Mouse (Mus musculus): ENCODE measurements around the gene Dctn1. TPM values are rescaled to one million over a fixed set of nuclear protein-coding genes. Genes with fewer than 3 reads are reported as not detected.

Dctn1 gene
- total RNA-seq (2017), result 80.4 and 83.4 TPM in 2 replicates

GRCm38 (mm10) chr6:83165607-83166242, at the start of gene Dctn1:
Gene Dctn1 (plus strand): TSS chr6:83165920.
- ATAC-seq (ENCODE audit: extremely low read depth, insufficient number of reproducible peaks, low FRiP score, poor library complexity, severe bottlenecking), result peak; percentile 90

GRCm38 (mm10) chr6:83116373-83117164, 49.2 kb upstream of the Dctn1 start:
- ATAC-seq (ENCODE audit: extremely low read depth, insufficient number of reproducible peaks, low FRiP score, poor library complexity, severe bottlenecking), result no peak

GRCm38 (mm10) chr6:83117165-83117438, 48.6 kb upstream of the Dctn1 start:
- ATAC-seq (ENCODE audit: extremely low read depth, insufficient number of reproducible peaks, low FRiP score, poor library complexity, severe bottlenecking), result no peak

- no peak for ATAC-seq (ENCODE audit: extremely low read depth, insufficient number of reproducible peaks, low FRiP score, poor library complexity, severe bottlenecking)
Measured at GRCm38 (mm10) chr6:83117616-83118015, 48.1 kb upstream of the Dctn1 start.

GRCm38 (mm10) chr6:83118369-83118768, 47.4 kb upstream of the Dctn1 start:
- ATAC-seq (ENCODE audit: extremely low read depth, insufficient number of reproducible peaks, low FRiP score, poor library complexity, severe bottlenecking), result no peak

GRCm38 (mm10) chr6:83118825-83119733, 46.6 kb upstream of the Dctn1 start:
- no peak for ATAC-seq (ENCODE audit: extremely low read depth, insufficient number of reproducible peaks, low FRiP score, poor library complexity, severe bottlenecking)

GRCm38 (mm10) chr6:83119734-83120051, 46.0 kb upstream of the Dctn1 start:
- no peak for ATAC-seq (ENCODE audit: extremely low read depth, insufficient number of reproducible peaks, low FRiP score, poor library complexity, severe bottlenecking)

- ATAC-seq (ENCODE audit: extremely low read depth, insufficient number of reproducible peaks, low FRiP score, poor library complexity, severe bottlenecking), result peak; percentile 93
Measured at GRCm38 (mm10) chr6:83120930-83121862, 44.5 kb upstream of the Dctn1 start, which contains the start of gene Wbp1. Gene Wbp1 (minus strand): TSS chr6:83121559.

GRCm38 (mm10) chr6:83121863-83122710, 43.6 kb upstream of the Dctn1 start:
- ATAC-seq (ENCODE audit: extremely low read depth, insufficient number of reproducible peaks, low FRiP score, poor library complexity, severe bottlenecking), result no peak

GRCm38 (mm10) chr6:83122961-83123360, 42.8 kb upstream of the Dctn1 start:
- ATAC-seq (ENCODE audit: extremely low read depth, insufficient number of reproducible peaks, low FRiP score, poor library complexity, severe bottlenecking), result no peak

GRCm38 (mm10) chr6:83124851-83125312, 40.8 kb upstream of the Dctn1 start:
- peak; percentile 59 for ATAC-seq (ENCODE audit: extremely low read depth, insufficient number of reproducible peaks, low FRiP score, poor library complexity, severe bottlenecking)

- ATAC-seq (ENCODE audit: extremely low read depth, insufficient number of reproducible peaks, low FRiP score, poor library complexity, severe bottlenecking), result no peak
Measured at GRCm38 (mm10) chr6:83125331-83125730, 40.4 kb upstream of the Dctn1 start, which contains the start of gene Ino80b. Gene Ino80b (minus strand): TSS chr6:83125431.

GRCm38 (mm10) chr6:83127419-83127818, 38.3 kb upstream of the Dctn1 start:
- ATAC-seq (ENCODE audit: extremely low read depth, insufficient number of reproducible peaks, low FRiP score, poor library complexity, severe bottlenecking), result no peak

- ATAC-seq (ENCODE audit: extremely low read depth, insufficient number of reproducible peaks, low FRiP score, poor library complexity, severe bottlenecking), result peak; percentile 54; the same call in 1 of the 2 replicates
Measured at GRCm38 (mm10) chr6:83131469-83132034, 34.2 kb upstream of the Dctn1 start.

GRCm38 (mm10) chr6:83132176-83132919, 33.4 kb upstream of the Dctn1 start:
- no peak for ATAC-seq (ENCODE audit: extremely low read depth, insufficient number of reproducible peaks, low FRiP score, poor library complexity, severe bottlenecking)

GRCm38 (mm10) chr6:83134226-83134625, 31.5 kb upstream of the Dctn1 start:
- ATAC-seq (ENCODE audit: extremely low read depth, insufficient number of reproducible peaks, low FRiP score, poor library complexity, severe bottlenecking), result no peak

All from neutrophil, adult 5-6 weeks (primary cell).